Mouse (Mus musculus) frontal cortex, postnatal 10 days (tissue): ENCODE measurements at regions not wholly inside any gene's neighbourhood (a gene's known extent, or its start where the extent isn't known, plus 50 kb on each side); places are given as distances from the start of the nearest gene placed in this dataset.

Experiments used
- DNase-seq, 2 experiments: peaks; one replicate each; pipeline ENCODE4 v3.0.0; 2022; ENCODE audit warnings: low spot score in 2 of 2, mixed read lengths in 1 of 2

DNA sequence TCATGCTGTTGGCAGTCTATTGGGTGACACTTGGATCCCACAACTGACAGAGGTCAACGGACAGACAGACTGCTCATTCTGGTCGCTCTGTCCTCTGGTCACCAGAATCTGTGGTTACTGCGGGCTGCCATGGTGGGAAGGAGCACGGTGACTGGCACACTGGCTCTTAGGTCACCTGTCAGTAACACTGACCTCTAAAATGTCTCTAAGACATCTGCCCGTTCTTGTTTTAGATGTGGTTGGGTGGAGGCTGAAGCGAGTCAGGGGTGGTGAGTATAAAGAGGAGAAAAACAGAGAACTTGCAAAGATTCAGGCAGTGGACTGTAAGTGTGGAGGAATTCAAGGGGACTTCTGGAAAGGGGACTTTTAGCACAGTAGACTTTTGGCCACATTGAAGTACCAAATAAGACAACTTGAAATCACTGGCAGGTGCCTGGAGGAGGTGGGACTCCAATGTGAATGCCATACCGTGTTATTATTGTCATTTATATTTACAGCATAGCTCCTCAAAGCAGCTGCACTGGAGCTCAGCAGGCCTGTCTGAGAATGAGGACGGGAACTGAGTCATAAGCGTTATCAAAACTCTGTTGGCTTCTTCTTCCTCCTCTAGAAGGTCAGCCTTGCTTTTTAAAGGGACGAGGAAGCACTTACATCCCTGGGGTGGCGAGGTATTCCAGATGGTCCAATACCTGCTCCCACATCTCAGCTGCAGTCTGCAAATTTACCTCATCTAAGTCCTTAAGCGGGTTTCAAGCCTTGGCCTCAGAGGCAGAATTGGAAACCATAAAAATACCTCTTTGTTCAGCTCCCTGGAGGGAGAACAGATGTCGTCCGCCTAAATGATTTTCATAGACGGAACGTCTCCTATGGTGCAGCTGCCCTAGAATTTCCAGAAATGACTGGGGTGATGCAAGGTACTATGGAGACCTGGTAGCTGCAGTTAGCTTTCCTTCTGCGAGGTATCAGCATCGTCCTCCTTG lies 351.3 kb downstream of the Nuak1 start:
- DNase-seq = no peak

DNA sequence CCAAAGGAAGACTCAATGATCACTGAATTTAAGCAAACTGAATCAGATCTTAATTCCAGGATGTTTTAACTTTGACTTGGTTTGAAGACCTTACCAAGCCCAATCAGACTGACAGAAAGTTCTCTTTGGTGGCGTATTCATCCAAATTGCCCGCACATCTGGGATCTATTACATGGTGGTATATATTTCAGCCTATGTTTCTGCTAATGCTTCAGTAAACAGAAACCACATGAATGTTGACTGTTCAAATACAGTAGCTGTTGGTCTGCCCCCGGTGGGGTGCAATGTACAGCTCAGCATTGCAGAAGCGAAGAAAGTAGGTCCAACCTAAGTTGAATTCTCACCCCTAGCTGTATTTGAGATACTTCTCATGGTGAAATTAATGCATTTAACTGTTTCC lies 346.5 kb downstream of the Nuak1 start:
- no peak for DNase-seq

DNA sequence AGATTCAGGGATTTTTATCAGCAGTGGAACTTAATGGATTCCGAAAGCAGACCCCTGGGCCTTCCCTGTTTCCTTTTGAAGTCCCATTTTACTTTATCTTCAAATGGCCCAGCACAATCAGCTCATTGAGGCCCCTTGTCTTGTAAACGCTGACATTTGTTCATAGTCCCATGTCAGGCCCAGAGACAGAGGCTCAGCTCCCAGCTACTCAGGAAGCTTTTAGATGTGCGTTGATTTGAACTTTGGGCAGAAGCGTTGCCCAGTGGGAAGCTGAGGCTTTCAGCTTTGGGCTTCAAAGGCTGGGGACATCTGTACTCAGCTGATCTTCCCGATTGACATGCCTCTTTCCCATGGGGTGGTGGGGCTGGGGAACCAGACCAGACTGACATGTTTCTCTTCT lies 343.2 kb downstream of the Nuak1 start:
- DNase-seq = no peak

DNA sequence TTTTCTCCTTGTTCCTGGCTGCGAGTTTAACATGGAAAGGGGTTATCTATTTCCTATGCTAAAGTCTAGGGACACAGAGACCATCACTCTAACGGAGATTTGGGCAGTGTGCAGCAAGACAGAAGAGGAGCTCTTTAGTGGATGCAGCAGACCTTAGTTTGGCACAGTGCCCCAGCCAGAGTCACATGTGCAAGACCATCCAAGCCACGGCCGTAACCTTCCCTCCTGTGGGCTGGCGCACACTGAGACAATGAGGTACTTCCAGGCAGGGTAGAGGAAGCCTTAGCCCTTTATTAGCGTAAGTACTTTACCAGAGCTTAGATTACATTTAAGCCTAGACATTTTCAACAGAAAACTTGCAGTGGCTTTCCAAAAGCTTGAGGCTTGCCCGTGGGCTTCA lies 336.4 kb downstream of the Nuak1 start:
- no peak for DNase-seq

DNA sequence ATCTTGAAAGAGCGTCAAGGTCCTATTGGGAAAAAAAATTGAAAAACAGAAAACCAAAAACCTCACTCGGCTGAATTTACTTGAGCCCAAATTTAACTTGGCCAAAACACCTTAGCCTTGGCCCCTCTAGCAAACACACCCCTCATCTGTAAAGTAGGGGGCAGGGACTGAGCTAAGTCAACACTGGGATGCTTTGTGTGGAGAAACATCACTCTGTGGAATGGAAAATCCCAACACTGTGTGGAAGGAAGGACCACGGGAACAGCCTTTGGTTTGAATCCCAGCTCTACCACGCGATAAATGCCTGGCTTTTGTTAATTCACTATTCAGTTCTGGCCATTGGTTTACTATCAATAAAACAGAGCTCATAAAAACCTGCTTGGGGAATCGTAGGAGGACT lies 335.8 kb downstream of the Nuak1 start:
- DNase-seq = no peak

DNA sequence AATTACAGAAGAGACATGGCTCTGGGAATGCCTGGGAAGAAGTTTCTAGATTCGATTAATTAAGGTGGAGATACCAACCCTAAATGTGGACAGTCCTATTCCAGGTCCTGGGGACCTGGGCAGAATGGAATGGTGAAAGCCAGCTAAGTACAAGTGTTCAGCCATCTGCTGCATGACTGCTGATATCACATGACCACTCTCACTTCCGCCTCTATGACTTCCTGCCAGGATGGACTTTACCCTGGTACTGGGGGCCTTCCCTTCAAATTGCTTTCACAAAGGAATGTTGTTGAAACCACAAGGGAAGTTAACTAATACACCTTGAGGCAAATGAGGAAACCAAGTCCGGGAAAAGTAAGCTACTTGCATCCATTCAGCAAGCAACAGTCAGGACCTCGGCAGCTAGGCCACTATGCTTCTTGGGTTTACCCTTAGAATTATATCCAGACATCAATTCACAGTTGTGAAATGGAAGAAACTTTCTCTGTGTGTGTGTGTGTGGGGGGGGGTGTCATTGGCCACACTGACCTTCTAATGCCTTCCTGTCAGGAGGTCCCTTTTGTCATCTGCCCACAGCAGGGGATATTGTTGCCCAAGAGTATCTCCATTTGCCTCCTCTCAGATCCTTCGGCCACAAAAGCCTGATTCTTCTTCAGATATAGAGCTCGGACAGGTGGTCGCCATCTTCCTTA lies 330.6 kb downstream of the Nuak1 start:
- no peak for DNase-seq

DNA sequence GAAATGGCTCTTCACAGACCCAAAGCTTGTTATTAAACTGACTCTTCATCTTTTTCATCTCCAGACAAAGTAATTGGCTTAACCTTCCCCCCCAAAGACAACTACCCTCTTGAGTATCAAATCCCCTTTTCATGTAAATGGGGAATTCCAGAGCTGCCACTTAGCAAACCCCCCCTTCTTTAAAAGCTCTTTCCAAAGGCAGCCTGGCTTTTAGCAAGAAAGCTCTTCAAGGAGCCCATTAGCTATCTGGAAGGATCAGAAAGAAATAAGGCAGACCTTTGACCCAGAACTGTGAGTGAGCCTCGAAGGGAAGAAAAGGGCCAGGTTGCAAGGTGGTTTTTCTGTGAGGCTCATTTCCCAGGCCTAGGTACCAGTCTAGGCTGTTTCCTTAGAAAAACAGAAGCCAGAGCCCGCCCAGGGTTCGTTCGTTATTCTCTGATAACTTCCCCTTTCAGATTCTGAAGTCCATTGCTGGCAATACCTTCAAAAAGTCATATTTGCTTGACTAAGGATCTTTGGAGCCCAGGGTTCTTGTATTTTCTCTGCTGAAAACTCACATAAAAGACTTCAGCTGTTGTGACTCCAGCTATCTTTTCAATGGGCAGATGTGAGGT lies 329.9 kb downstream of the Nuak1 start:
- DNase-seq = no peak

DNA sequence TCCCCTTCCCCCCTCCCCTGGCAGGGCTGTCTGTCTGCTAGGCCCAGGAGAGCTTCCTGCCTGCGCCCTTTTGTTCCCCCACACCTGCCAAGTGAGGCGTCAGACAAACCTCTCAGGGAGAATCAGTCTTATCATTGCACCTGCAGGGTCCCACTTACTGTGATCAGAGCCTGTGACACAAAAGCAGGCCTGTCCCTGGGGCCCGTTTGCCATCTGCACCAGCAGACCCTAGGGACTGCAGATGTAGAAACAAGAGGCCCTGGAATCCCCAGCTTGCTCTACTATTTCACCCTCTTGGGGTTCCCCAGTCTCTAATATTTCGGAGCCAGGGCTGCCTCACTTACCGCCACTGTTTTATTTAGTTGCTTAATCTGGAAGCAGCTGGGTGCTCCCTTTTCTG lies 328.9 kb downstream of the Nuak1 start:
- DNase-seq = no peak

DNA sequence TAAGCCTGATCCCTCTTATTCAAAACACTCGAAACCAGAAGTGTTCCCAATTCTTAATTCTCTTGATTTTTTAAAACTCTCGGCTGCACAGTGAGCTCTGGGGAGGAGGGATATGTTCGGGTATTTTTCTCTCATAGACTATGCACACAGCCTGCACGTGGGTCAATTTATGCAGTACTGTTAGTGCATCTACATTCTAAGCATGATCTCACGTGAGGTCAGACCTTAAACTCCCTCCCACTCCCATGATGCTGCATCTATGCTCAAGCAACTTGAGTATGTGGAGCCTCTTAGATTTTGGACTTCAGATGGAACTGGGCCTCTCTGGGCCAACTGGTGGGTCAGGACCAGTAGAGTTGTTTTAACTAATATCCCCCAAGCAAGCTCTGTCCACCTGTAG lies 328.5 kb downstream of the Nuak1 start:
- no peak for DNase-seq

DNA sequence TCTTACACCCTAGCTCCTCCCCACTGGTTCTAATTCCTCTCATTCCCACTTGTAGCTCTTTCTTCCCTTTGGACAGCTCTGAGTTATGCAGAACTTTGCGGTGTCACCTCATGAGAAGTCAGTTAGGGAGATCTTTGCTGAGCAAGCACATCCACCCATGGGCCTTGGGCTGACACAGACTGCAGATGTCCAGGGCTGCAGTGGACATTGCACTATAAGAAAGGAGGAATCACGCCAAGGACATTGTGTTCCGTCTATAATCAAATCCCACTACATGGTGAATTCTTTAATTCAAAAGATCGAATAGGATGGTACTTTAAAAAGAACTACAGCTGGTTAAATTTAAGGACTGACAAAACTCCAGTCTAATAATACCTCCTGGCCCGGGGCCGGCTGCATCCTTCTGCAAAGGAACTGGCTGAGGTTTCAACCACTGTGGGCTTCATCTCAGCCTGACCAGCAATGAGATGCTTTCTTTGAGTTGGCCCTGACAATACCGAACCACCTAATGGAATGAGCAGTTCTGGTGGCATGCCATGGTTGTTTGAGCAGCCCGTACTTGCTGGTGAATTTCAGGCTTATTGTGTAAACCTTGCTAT lies 320.3 kb downstream of the Nuak1 start:
- peak in 1 of 2 experiments; percentile 11 for DNase-seq

DNA sequence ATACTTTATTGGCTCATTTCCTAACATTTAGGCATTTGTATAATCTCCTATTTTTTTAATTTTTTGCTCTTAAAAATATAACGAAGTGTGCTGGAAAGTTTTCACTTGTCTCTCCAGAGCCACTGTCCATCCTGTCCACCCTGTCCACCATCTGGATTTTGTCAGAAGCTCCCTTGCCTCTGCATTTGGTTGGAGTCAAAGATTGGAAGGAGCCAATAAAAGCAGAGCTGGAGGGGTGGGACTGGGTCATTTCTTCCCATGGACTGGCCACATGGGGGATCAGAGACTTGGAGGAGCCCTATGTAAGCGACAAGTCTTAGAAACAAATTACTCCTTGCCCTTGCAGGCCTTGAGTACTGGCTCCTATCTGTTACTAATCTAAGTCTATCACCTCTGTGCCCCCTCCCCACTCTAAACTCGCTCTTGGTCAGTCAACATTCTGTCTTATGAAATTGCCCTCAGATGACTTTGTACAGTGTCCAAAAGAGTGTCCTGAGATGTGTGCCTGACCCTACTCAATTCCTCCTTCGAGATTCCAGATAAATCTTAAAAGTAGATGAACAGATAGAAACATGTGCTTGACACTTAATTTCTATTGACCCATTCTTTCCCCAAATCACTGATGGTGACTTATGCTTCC lies 303.3 kb downstream of the Nuak1 start:
- no peak for DNase-seq

DNA sequence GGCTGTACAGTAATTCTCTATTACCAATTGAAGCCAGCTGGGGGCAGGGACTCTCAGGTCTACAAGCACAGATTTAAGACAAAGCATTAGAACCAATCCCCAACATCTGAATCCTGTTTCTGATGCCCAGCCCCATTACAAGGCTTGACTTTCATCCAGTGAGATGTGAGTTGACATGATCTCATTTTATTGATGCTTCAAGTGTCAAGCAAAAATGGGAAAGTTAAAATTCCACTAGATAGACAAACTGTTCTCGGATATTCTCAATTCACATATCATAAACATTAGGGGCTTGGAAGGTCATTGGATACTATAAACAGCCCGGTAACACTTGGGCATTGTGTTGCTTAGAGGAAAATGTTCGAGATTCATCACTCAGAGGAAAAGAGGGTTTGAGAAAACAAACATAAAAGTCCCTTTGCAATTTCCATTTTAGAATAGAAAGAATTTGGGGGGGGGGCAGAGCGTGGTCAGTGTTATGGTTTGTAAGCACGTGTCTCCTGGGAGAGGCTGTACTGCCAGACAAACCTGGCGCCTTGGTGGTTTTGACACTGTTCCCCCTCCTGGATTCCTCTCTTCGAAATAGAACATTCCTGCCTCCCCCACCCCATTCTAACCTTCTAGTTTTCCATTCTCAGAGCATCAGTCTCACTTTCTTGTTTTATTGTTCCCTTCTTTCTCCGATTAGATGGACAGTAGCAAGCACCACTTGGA lies 297.5 kb downstream of the Nuak1 start:
- DNase-seq = no peak

DNA sequence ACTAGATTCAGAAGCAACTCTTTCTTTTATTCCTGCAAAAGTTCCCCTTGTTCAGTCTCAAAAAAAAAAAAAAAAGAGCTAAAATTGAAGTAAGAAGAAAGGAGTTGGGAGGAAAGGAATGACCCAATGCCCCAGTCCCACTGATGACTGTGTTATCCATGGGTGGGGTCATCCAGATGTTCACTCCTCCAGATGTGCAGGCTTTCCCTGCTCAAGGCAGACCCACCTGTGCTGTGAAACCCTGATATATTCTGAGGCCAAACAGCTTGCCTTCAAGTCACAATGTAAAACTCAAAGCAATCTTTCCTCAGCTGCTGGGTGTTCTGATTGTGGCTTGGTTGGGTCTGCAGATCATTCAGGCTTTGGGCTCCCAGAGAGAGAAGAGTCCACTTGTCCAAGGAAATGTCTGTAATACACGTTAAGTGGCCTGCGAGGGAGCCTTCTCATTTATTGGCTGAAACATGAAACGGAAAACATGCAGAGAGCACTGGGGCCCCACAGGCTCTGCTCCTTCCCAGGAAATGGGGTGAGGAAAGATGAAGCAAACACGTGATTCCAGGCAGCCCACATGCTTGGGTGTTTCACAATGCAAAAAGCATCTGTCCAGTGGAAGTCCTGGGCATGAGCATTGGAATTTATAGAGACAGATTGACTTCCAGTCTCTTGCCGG lies 296.6 kb downstream of the Nuak1 start:
- no peak for DNase-seq

DNA sequence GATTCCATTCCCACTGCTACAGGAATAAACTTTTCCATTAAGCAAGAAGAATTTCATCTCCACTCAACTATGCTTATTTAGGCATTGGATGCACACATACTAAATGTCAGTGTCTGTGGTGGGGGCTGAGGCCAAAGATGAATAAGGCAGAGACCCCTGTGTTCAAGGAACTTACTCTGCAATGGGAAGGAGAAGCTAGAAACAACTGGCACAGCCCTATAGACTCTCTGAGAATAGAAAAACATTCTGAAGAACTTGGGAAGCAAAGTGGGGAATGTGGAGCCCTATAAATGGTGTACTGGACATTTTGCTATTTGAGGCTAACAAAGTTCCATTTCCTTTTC lies 296.1 kb downstream of the Nuak1 start:
- DNase-seq = no peak

DNA sequence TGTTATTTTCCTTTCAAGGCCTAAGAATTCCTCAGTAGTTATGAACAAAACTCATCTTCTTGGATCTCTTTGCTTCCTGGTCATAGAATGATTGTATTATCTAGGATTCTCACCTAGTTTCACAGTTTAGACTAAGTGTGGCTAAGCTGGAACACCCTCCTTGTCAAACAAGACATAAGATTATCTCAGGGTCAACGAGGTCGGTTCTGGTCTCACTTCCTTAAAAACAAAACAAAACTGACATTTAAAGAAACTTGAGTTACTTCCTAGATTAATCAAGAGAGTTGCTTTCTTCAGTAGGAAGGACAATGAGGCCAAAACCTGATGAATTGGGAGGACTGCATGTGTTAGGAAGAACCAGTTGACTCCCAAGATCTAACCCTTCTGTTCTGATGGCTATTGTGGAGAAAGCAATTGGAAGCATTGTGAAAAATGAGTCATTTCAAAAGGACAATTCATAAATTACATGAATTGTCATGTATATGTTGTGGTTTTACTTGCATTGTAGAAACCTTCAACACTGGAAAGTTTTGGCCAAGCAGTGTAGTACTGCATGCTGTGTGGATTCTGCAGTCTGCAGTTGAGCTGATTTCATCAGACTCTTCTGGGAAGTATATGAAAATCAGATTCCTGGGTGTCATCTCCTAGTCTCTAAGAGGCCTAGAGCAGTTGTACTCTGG lies 293.0 kb downstream of the Nuak1 start:
- no peak for DNase-seq

DNA sequence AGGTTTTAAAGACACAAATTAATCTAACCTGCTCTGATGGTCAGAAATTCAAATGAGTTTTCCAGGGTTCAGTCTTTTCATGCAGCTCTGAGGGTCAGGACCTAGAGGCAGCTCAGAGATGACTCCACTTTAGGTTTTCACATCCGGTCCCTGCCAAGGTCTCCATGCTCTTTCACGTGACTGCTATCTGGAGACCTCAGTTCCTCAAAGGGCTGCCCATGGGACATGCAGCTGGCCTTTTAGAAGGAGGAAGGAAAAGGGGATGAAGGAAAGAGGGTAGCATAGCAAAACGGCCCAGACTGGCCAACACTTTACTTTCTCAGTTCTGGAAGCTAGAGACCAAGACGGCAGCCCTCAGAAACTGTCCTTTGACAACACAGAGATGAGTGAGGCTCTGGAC lies 276.6 kb downstream of the Nuak1 start:
- no peak for DNase-seq

DNA sequence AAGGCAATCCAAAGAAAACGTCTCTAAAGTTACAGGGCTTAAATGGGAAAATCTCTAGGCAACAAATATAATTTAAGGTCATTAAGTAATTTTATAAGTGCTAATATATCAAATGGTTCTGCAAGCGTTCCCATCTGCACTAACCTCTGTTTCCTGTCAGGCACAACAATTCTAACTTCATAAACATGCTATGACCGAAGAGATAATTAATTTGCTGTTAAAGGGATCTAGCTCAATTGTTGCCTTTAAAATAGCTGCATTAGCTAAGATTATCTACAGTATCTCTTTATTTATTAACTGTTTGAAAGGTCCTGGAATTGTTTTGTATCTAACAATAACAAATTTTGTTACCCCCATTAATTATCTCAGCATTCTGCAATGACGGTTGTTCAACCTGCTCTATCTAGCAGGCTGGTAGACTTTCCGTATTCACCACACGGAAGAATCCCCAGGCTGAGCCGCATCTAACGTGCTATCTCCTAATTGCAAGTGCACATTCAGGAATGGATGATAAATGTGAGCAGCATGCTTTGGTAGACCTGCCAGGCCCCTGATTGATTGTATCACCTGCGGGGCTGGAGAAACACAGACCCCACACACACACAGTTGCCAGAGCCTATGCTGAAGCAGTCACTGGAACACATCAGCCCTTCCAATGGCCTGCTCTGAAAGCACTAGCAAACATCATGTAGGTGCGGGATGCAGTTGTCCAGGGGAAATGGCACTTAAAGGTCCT lies 274.4 kb downstream of the Nuak1 start:
- no peak for DNase-seq

DNA sequence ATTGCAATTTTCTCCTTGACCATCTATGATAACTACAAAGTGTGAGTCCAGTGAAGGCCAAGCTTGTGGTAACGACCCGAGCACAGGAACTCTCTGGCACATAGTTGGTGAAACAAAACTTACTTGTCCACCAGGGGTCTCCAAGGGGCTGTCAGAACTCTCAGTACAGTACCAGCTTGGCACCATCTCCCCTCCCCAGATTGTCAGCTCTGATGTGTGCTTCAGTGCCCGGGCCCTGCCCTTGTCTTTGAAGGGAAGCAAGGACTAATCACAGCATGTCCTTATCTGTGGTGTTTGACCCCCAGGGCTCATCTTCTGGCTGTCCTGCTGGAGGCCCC lies 273.9 kb downstream of the Nuak1 start:
- DNase-seq = peak; percentile 32 to 40

DNA sequence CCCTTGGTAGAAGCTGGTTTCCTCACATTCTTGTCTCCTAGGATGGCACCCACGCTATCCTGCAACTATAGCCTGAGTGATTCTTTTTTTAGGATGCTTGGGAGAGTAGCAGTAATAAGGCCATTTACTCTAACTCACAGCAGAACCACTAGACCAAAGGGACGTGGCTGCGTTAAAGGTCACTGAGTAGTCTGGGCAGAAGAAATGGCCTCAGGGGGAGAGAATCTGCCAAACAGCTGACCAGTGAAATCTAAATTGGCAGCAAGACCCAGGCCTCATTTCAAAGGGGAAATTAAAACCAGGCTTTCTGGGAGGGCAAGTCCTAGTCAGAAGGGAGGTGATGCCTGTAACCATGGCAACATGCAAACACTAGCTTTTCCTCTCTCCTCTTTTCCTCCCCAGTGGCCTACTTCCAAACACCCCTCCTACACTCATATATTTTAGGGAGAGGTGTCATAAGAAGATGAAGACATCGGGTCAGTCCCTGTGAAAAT lies 267.5 kb downstream of the Nuak1 start:
- peak; percentile 36 to 67 for DNase-seq
